7 mouse cellular contexts compared by ENCODE assay signal in genomic region chr16:33684703-33685701, GRCm38 (mm10). TPM values are rescaled to one million over a fixed set of nuclear protein-coding genes. Genes with fewer than 3 reads are reported as not detected.
A peak's percentile ranks its signal among the peaks of the same experiment; 100 is the strongest.
DNase-seq lines count a peak whose midpoint lies in the region; ATAC-seq and TF ChIP-seq lines count a peak whose summit lies in the region.

No protein-coding gene starts in this region.

- no peak for TF ChIP-seq CTCF in CH12.LX (conservative IDR thresholded peaks at IDR 0.05 in 1 of 2, IDR thresholded peaks at IDR 0.05 in 1 of 2; ENCODE audit: low read depth in 2 of 2, low read length in 2 of 2)

- in situ Hi-C loops in CH12.LX (cut with MboI; ENCODE audit: low pct_ligation_motif_present, low pct_unique_long_range_greater_than_20kb, low sequenced_read_pairs) = loop anchor here (5.0 kb wide), 1 partner anchor 52 kb away; no protein-coding TSS in a partner anchor

- H3K36me3 ChIP-seq in CH12.LX (replicated peaks in 1 of 2; ENCODE audit: control insufficient read depth in 1 of 2, insufficient read depth in 1 of 2, low read length in 1 of 2) = peaks cover 11 to 29% of the 10 kb centered on the region in 2 experiments
- H3K36me3 ChIP-seq in hindbrain, embryonic 10.5 days = peaks cover 18% of the 10 kb centered on the region
- no peaks in the 10 kb centered on the region for H3K36me3 ChIP-seq in lung, embryonic 15.5 days
- H3K36me3 ChIP-seq in splenic B cell, adult 2 months (ENCODE audit: control insufficient read depth, insufficient read depth, low read length, poor library complexity, severe bottlenecking) = no peaks in the 10 kb centered on the region; the same call in 1 of the 2 replicates

- peaks cover 2% of the 10 kb centered on the region for H3K9me3 ChIP-seq in CH12.LX (replicated peaks; ENCODE audit: low read length)
- no peaks in the 10 kb centered on the region for H3K9me3 ChIP-seq in hindbrain, embryonic 10.5 days
- H3K9me3 ChIP-seq in lung, embryonic 15.5 days = no peaks in the 10 kb centered on the region

- DNase-seq in A20 (ENCODE audit: low read depth, low spot score) (peak; percentile 74), CH12.LX (ENCODE audit: extremely low read depth) (no peak)
- peak; percentile 58 for DNase-seq in embryo, embryonic 9.5 days (ENCODE audit: extremely low spot score)
- DNase-seq in hindbrain, embryonic 10.5 days (ENCODE audit: low spot score) = peak; percentile 53
- peak; percentile 47 for DNase-seq in splenic B cell, adult 2 months (ENCODE audit: low read depth, low spot score)
- no peak for DNase-seq in layer of hippocampus, adult 8-10 months (ENCODE audit: low spot score in 2 of 2)

- under 1% methylated on average over 46 of the region's 46 CpGs for WGBS in hindbrain, embryonic 10.5 days
- WGBS in lung, embryonic 15.5 days = under 1% methylated on average over 40 of the region's 46 CpGs

- H3K79me2 ChIP-seq in CH12.LX (replicated peaks; ENCODE audit: control insufficient read depth, extremely low read depth, insufficient read depth, poor library complexity, severe bottlenecking) = peaks cover 55% of the 10 kb centered on the region

- peak; percentile 57 for ATAC-seq in lung, embryonic 15.5 days (ENCODE audit: borderline replicate concordance, extremely low read depth, low FRiP score, low TSS enrichment)

- peak; percentile 41; the same call in 1 of the 2 replicates for TF ChIP-seq POLR2A in CH12.LX (IDR thresholded peaks at IDR 0.05; ENCODE audit: low read depth, low read length)

- H3K4me2 ChIP-seq in CH12.LX (ENCODE audit: insufficient read depth, low read depth, poor library complexity, severe bottlenecking) = peak overlapping the region; percentile 72; the same call in 1 of the 2 replicates
- peak overlapping the region; percentile 85 for H3K4me2 ChIP-seq in lung, embryonic 15.5 days

- H3K27ac ChIP-seq in CH12.LX (ENCODE audit: insufficient read depth, low read depth) = peak overlapping the region; percentile 92
- peak overlapping the region; percentile 94 for H3K27ac ChIP-seq in hindbrain, embryonic 10.5 days
- peak overlapping the region; percentile 79 for H3K27ac ChIP-seq in lung, embryonic 15.5 days

- dilution Hi-C loops in CH12.LX (cut with MboI; ENCODE audit: extremely low pct_ligation_motif_present, extremely low pct_unique_long_range_greater_than_20kb, low sequenced_read_pairs) = no loop called here

- H3K27me3 ChIP-seq in CH12.LX (replicated peaks) = no peaks in the 10 kb centered on the region
- peaks cover 6% of the 10 kb centered on the region; the same call in 1 of the 2 replicates for H3K27me3 ChIP-seq in hindbrain, embryonic 10.5 days (ENCODE audit: insufficient read depth, poor library complexity, severe bottlenecking)
- no peaks in the 10 kb centered on the region for H3K27me3 ChIP-seq in lung, embryonic 15.5 days
- no peaks in the 10 kb centered on the region for H3K27me3 ChIP-seq in splenic B cell, adult 2 months (ENCODE audit: control insufficient read depth, insufficient read depth, low read length, poor library complexity, severe bottlenecking)

- peaks cover 19 to 62% of the 10 kb centered on the region in 2 experiments for H3K4me1 ChIP-seq in CH12.LX (ENCODE audit: control insufficient read depth in 1 of 2, insufficient read depth in 2 of 2)
- H3K4me1 ChIP-seq in hindbrain, embryonic 10.5 days (replicated peaks) = peaks cover 82% of the 10 kb centered on the region
- H3K4me1 ChIP-seq in lung, embryonic 15.5 days = peaks cover 24% of the 10 kb centered on the region

- TF ChIP-seq EP300 in CH12.LX (IDR thresholded peaks at IDR 0.05; ENCODE audit: low read length) = no peak

- TF ChIP-seq RAD21 in CH12.LX (IDR thresholded peaks at IDR 0.05; ENCODE audit: low read depth, low read length) = no peak; the same call in none of the 2 replicates

- H3K9ac ChIP-seq in CH12.LX (ENCODE audit: insufficient read depth, low read depth) = peak overlapping the region; percentile 96
- H3K9ac ChIP-seq in lung, embryonic 15.5 days = peak overlapping the region; percentile 86

- peak overlapping the region; percentile 74 to 96 (median 83) for H3K4me3 ChIP-seq in CH12.LX (replicated peaks in 1 of 3; ENCODE audit: low read depth in 2 of 3, low read length in 2 of 3, poor library complexity in 1 of 3)
- H3K4me3 ChIP-seq in hindbrain, embryonic 10.5 days = peak overlapping the region; percentile 71
- H3K4me3 ChIP-seq in lung, embryonic 15.5 days = peak overlapping the region; percentile 69

TF ChIP-seq in CH12.LX, 34 proteins besides CTCF, POLR2A, EP300 and RAD21:
- no peak for TF ChIP-seq E2F4 (IDR thresholded peaks at IDR 0.05; ENCODE audit: insufficient replicate concordance, low read depth, low read length)
- TF ChIP-seq SIN3A (IDR thresholded peaks at IDR 0.05; ENCODE audit: low read length) = peak; percentile 75
- peak; percentile 92 for TF ChIP-seq CHD1 (IDR thresholded peaks at IDR 0.05; ENCODE audit: low read depth, low read length)
- TF ChIP-seq NRF1 (IDR thresholded peaks at IDR 0.05; ENCODE audit: low read depth, low read length) = no peak
- TF ChIP-seq TBP (conservative IDR thresholded peaks at IDR 0.05; ENCODE audit: low read depth, low read length) = no peak
- TF ChIP-seq NELFE (IDR thresholded peaks at IDR 0.05; ENCODE audit: low read depth, low read length) = no peak; the same call in 1 of the 2 replicates
- TF ChIP-seq MYC (IDR thresholded peaks at IDR 0.05; ENCODE audit: low read depth, low read length) = 0 out of 2 replicates have a peak, but pooled peaks have one; percentile 26
- TF ChIP-seq SMC3 (IDR thresholded peaks at IDR 0.05; ENCODE audit: low read depth, low read length) = no peak
- no peak for TF ChIP-seq JUN (IDR thresholded peaks at IDR 0.05; ENCODE audit: insufficient read depth, low read depth, low read length)
- no peak for TF ChIP-seq MEF2A (IDR thresholded peaks at IDR 0.05; ENCODE audit: borderline replicate concordance, low read depth, low read length)
- no peak for TF ChIP-seq ZC3H11A (IDR thresholded peaks at IDR 0.05; ENCODE audit: low read depth, low read length)
- TF ChIP-seq JUND (conservative IDR thresholded peaks at IDR 0.05; ENCODE audit: low read depth, low read length) = no peak
- TF ChIP-seq MXI1 (IDR thresholded peaks at IDR 0.05; ENCODE audit: low read depth, low read length) = peak; percentile 35; the same call in 1 of the 2 replicates
- TF ChIP-seq MAZ (IDR thresholded peaks at IDR 0.05; ENCODE audit: low read depth, low read length) = peak; percentile 41; the same call in 1 of the 2 replicates
- TF ChIP-seq RCOR1 (conservative IDR thresholded peaks at IDR 0.05; ENCODE audit: low read depth, low read length) = no peak
- TF ChIP-seq ZMIZ1 (IDR thresholded peaks at IDR 0.05; ENCODE audit: low read depth, low read length) = no peak
- TF ChIP-seq IRF4 (IDR thresholded peaks at IDR 0.05; ENCODE audit: low read depth, low read length) = peak; percentile 42
- TF ChIP-seq ZKSCAN1 (IDR thresholded peaks at IDR 0.05; ENCODE audit: borderline replicate concordance, low read depth, low read length) = no peak
- no peak for TF ChIP-seq USF2 (conservative IDR thresholded peaks at IDR 0.05; ENCODE audit: low read depth, low read length)
- no peak for TF ChIP-seq GABPA (IDR thresholded peaks at IDR 0.05; ENCODE audit: insufficient replicate concordance, low read depth, low read length)
- TF ChIP-seq ELF1 (IDR thresholded peaks at IDR 0.05; ENCODE audit: low read depth, low read length) = no peak
- TF ChIP-seq ZNF384 (IDR thresholded peaks at IDR 0.05; ENCODE audit: low read depth, low read length) = no peak
- no peak; the same call in none of the 2 replicates for TF ChIP-seq UBTF (IDR thresholded peaks at IDR 0.05; ENCODE audit: low read depth, low read length)
- no peak; the same call in 1 of the 2 replicates for TF ChIP-seq ETS1 (conservative IDR thresholded peaks at IDR 0.05; ENCODE audit: low read depth, low read length)
- TF ChIP-seq PAX5 (IDR thresholded peaks at IDR 0.05; ENCODE audit: low read length) = no peak
- TF ChIP-seq USF1 (IDR thresholded peaks at IDR 0.05; ENCODE audit: low read depth, low read length) = no peak
- TF ChIP-seq KAT2A (IDR thresholded peaks at IDR 0.05; ENCODE audit: insufficient replicate concordance, low read length) = no peak
- TF ChIP-seq HCFC1 (IDR thresholded peaks at IDR 0.05; ENCODE audit: low read depth, low read length) = no peak
- TF ChIP-seq MAX (IDR thresholded peaks at IDR 0.05; ENCODE audit: low read length) = no peak
- TF ChIP-seq POLR2AphosphoS2 (IDR thresholded peaks at IDR 0.05; ENCODE audit: low read depth, low read length) = no peak
- TF ChIP-seq MAFK (IDR thresholded peaks at IDR 0.05; ENCODE audit: insufficient replicate concordance, low read length) = no peak
- peak; percentile 52; the same call in 1 of the 2 replicates for TF ChIP-seq TCF12 (IDR thresholded peaks at IDR 0.05; ENCODE audit: low read depth, low read length)
- TF ChIP-seq BHLHE40 (IDR thresholded peaks at IDR 0.05; ENCODE audit: low read depth, low read length) = no peak
- TF ChIP-seq CHD2 (IDR thresholded peaks at IDR 0.05; ENCODE audit: low read length) = no peak; the same call in 1 of the 2 replicates

RNA-seq across cellular contexts. Expression of gene Heg1, which starts 0.8 kb away (rescaled TPM):
- total RNA-seq in CH12.LX (2012; rRNA removed) (52.3 and 77.1 TPM in 2 replicates), CH12.LX (2014; rRNA removed) (33.5 and 40.8 TPM in 2 replicates)
- polyA plus RNA-seq in CH12.LX (2012; ENCODE audit: insufficient read length, low read depth) = 49.2 and 67.2 TPM in 2 replicates
- polyA plus RNA-seq in hindbrain, embryonic 10.5 days (2016; fragmentation: Nextera tagmentation; extraction: Ambion mirVana) = 21.9 and 22.8 TPM in 2 replicates
- polyA plus RNA-seq in lung, embryonic 15.5 days (2015; fragmentation: Nextera tagmentation; extraction: Ambion mirVana) = 21.1 and 25.2 TPM in 2 replicates
- 10 to 100 TPM; 27.2 to 29.3 (median 28.4) TPM for total RNA-seq in layer of hippocampus, adult 8-10 months (2022)

Comparison
In these comparisons a context has a peak if more than half of its experiments do, and no peak if none do; other contexts are left out.
1. DNase-seq: peak in A20 (single experiment), embryo, embryonic 9.5 days (single experiment), hindbrain, embryonic 10.5 days (single experiment) and splenic B cell, adult 2 months (single experiment); none in CH12.LX (single experiment) and layer of hippocampus, adult 8-10 months (0 of 2).
2. Peak in every context shown above with its lines, with median percentiles within 50 percentile points of each other: H3K27ac ChIP-seq and H3K4me3 ChIP-seq.